ENCODE assay signal across 9 mouse cellular contexts in the genomic region with DNA sequence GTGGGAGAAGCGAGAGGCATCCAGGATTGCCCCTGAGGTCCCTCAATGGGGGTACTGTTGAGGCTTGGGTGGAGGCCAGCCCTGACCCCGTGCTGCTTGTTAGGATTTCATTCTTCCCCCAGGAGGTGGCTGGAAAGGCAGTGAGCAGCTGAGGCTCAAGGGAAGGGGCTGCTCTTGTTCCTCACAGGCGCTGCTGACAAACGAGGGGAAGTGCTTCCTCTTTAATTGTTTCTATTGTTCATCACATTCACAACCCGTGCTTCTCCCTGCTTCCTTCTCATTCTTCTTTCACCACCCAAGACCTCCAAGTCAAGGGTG.
A peak's percentile ranks its signal among the peaks of the same experiment; 100 is the strongest.
DNase-seq lines count a peak whose midpoint lies in the region; ATAC-seq lines count a peak whose summit lies in the region.
"Had no signal": no experiment of that assay in that cellular context is flagged by ENCODE, and none has a peak within 500 bp of the region (broad histone marks: within the 10 kb centered on the region; RNA-seq: fewer than 3 reads in every experiment).

No protein-coding gene starts in this region.

- H3K27ac ChIP-seq in hindbrain, embryonic 11.5 days (ENCODE audit: low read depth, low read length), result 0 out of 2 replicates have a peak overlapping the region, but pooled peaks have one; percentile 12

- no peak overlapping the region for H3K4me2 ChIP-seq in hindbrain, embryonic 11.5 days (replicated peaks; ENCODE audit: low read depth, low read length)

- H3K9ac ChIP-seq in hindbrain, embryonic 11.5 days (ENCODE audit: low read depth, low read length), result no peak overlapping the region

- no peak overlapping the region for H3K4me3 ChIP-seq in hindbrain, embryonic 11.5 days (ENCODE audit: low read depth, low read length)

- no peaks in the 10 kb centered on the region for H3K36me3 ChIP-seq in hindbrain, embryonic 11.5 days (ENCODE audit: control insufficient read depth, insufficient read depth, low read length)

- H3K9me3 ChIP-seq in hindbrain, embryonic 11.5 days (ENCODE audit: control insufficient read depth, low read length), result no peaks in the 10 kb centered on the region

- DNase-seq in embryo, embryonic 10 days (ENCODE audit: low spot score), result peak; percentile 33
- DNase-seq in embryo, embryonic 10.5 days (ENCODE audit: low spot score), result no peak
- peak; percentile 51 for DNase-seq in ES-CJ7 (ENCODE audit: low read depth, low spot score)
- peak; percentile 17 for DNase-seq in hindbrain, embryonic 11.5 days (ENCODE audit: low spot score)
- DNase-seq in thymus, postnatal 36 days, result no peak
- DNase-seq in urinary bladder, postnatal 25 days (ENCODE audit: low spot score), result no peak
- no peak for DNase-seq in thymus, postnatal 25 days
- DNase-seq: cerebellum, adult 8-10 months had no signal

- no peaks in the 10 kb centered on the region for H3K4me1 ChIP-seq in hindbrain, embryonic 11.5 days (replicated peaks; ENCODE audit: control insufficient read depth, insufficient read depth, low read length)

- no peaks in the 10 kb centered on the region for H3K27me3 ChIP-seq in hindbrain, embryonic 11.5 days (ENCODE audit: control insufficient read depth, insufficient read depth, low read length)

- WGBS in hindbrain, embryonic 11.5 days, result 6% methylated on average over 5 of the region's 5 CpGs

- no peak for ATAC-seq in hindbrain, embryonic 11.5 days (ENCODE audit: low FRiP score)
- ATAC-seq in megakaryocyte progenitor cell, adult 5-6 weeks (replicated peaks; ENCODE audit: poor library complexity), result 0 out of 2 replicates have a peak, but pooled peaks have one; percentile 20

Comparison
In these comparisons a context has a peak if more than half of its experiments do, and no peak if none do; other contexts are left out.
1. DNase-seq: peak in embryo, embryonic 10 days (single experiment), ES-CJ7 (single experiment) and hindbrain, embryonic 11.5 days (single experiment); none in embryo, embryonic 10.5 days (single experiment), thymus, postnatal 36 days (0 of 2), urinary bladder, postnatal 25 days (single experiment) and thymus, postnatal 25 days (single experiment).